26 mouse cellular contexts compared by ENCODE assay signal in the genomic region with DNA sequence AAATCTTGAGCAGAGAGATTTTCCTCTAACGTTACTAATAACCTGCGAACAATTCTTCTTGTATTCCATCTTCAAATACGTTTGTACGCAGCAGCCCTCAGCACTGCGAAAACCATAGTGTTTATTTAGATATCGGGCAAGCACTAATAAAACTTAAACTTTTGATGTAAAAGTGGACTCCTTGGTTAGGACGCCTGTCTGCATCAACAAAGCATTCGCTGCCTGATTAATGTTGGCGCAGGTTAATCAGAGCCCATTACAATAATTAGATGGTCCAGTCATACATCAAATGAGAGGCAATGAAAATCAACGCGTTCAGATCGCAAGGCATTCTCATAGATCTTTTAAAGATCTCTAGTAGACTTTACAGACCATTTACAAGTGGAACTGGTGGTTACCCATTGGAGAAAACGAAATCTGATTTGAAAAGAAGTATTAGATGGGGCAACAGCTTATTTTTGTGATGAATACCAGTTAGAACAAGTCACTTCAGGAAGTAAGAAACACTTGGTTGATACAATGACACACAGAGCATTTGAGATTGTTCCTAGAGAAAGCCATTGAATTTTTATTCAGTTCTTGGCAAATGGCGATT. TPM values are rescaled to one million over a fixed set of nuclear protein-coding genes. Genes with fewer than 3 reads are reported as not detected.
"Had no signal": no experiment of that assay in that cellular context is flagged by ENCODE, and none has a peak within 500 bp of the region (broad histone marks: within the 10 kb centered on the region; RNA-seq: fewer than 3 reads in every experiment).

No protein-coding gene starts in this region.

- H3K27ac ChIP-seq: kidney, postnatal 0 days; layer of hippocampus, adult 2 months; limb, embryonic 10.5 days; limb, embryonic 13.5 days; liver, embryonic 12.5 days; liver, embryonic 15.5 days; lung, embryonic 15.5 days; midbrain, embryonic 12.5 days; neural tube, embryonic 13.5 days; stomach, postnatal 0 days had no signal

- H3K36me3 ChIP-seq: limb, embryonic 10.5 days; limb, embryonic 13.5 days; liver, embryonic 12.5 days; liver, embryonic 15.5 days; lung, embryonic 15.5 days; midbrain, embryonic 12.5 days; neural tube, embryonic 13.5 days had no signal

- H3K9ac ChIP-seq: limb, embryonic 13.5 days; liver, embryonic 12.5 days; liver, embryonic 15.5 days; lung, embryonic 15.5 days; midbrain, embryonic 12.5 days; neural tube, embryonic 13.5 days had no signal

- ATAC-seq: liver, embryonic 12.5 days had no signal

- DNase-seq: kidney, adult 2 months; kidney, postnatal 25 days; layer of hippocampus, adult 9-11 months; liver; lung, adult 18-20 months; lung, postnatal 10 days; lung, postnatal 36 days; right cerebral cortex, adult 18-20 months; right cerebral cortex, postnatal 14 days; right cerebral cortex, postnatal 4 days; thymus, adult 18-20 months; thymus, postnatal 36 days had no signal

- H3K4me2 ChIP-seq: limb, embryonic 13.5 days; liver, embryonic 12.5 days; liver, embryonic 15.5 days; lung, embryonic 15.5 days; midbrain, embryonic 12.5 days; neural tube, embryonic 13.5 days had no signal

- H3K9me3 ChIP-seq: limb, embryonic 10.5 days; limb, embryonic 13.5 days; liver, embryonic 12.5 days; liver, embryonic 15.5 days; lung, embryonic 15.5 days; midbrain, embryonic 12.5 days; neural tube, embryonic 13.5 days had no signal

- H3K4me3 ChIP-seq: layer of hippocampus, adult 2 months; limb, embryonic 10.5 days; limb, embryonic 13.5 days; liver, embryonic 12.5 days; liver, embryonic 15.5 days; lung, embryonic 15.5 days; megakaryocyte, embryonic 14.5 days; midbrain, embryonic 12.5 days; neural tube, embryonic 13.5 days had no signal

RNA-seq across cellular contexts. Expression of gene Foxd1, which starts 1.6 kb away (rescaled TPM):
- polyA plus RNA-seq: large intestine, adult 2 months; liver, embryonic 12.5 days; liver, embryonic 15.5 days; stomach, embryonic 14.5 days; stomach, postnatal 0 days; urinary bladder, adult 2 months had no signal
